Mouse (Mus musculus) limb, embryonic 11.5 days (tissue): ENCODE results near the gene Nudcd3. TPM values are rescaled to one million over a fixed set of nuclear protein-coding genes. Genes with fewer than 3 reads are reported as not detected.

Experiments
- ATAC-seq: fragments of 200-750 bp; cut with Nextera tagmentation; 2 replicates; pipeline ENCODE4 v1.8.0; 2017; ENCODE audit warnings: low read depth; ENCODE audit not compliant: insufficient number of reproducible peaks, low FRiP score, low TSS enrichment
- DNase-seq: peaks from one replicate; pipeline ENCODE4 v3.0.0-alpha.2; 2015; ENCODE audit warnings: low spot score
- H3K27ac ChIP-seq: fragments of 300-500 bp; sonication (generic); replicated peaks from 2 replicates; pipeline ENCODE4 v1.5.1; 2014; ENCODE audit warnings: low read depth, mild to moderate bottlenecking, low read length
- H3K27me3 ChIP-seq: fragments of 300-500 bp; sonication (generic); 2 replicates; pipeline ENCODE4 v1.6.1; 2014; ENCODE audit warnings: mild to moderate bottlenecking, low read length, mixed read lengths; ENCODE audit not compliant: control insufficient read depth, insufficient read depth
- H3K36me3 ChIP-seq: fragments of 300-500 bp; sonication (generic); 2 replicates; pipeline ENCODE4 v1.6.1; 2014; ENCODE audit warnings: mild to moderate bottlenecking, low read length, moderate library complexity, mixed read lengths; ENCODE audit not compliant: control insufficient read depth, insufficient read depth
- H3K4me1 ChIP-seq: fragments of 300-500 bp; sonication (generic); 2 replicates; pipeline ENCODE4 v1.6.1; 2014; ENCODE audit warnings: low read length, mixed read lengths; ENCODE audit not compliant: control insufficient read depth, insufficient read depth
- H3K4me2 ChIP-seq: fragments of 300-500 bp; sonication (generic); 2 replicates; pipeline ENCODE4 v1.6.1; 2014; ENCODE audit warnings: low read depth, mild to moderate bottlenecking, moderate library complexity; ENCODE audit not compliant: severe bottlenecking
- H3K4me3 ChIP-seq: fragments of 300-500 bp; sonication (generic); 2 replicates; pipeline ENCODE4 v1.5.1; 2014; ENCODE audit warnings: low read depth, low read length
- H3K9ac ChIP-seq: fragments of 300-500 bp; sonication (generic); 2 replicates; pipeline ENCODE4 v1.6.1; 2014; ENCODE audit warnings: mild to moderate bottlenecking, low read length
- H3K9me3 ChIP-seq: fragments of 300-500 bp; sonication (generic); 2 replicates; pipeline ENCODE4 v1.6.1; 2016; ENCODE audit warnings: low read length; ENCODE audit not compliant: control insufficient read depth
- WGBS: fragments of 180-500 bp; shearing (Covaris S2); extraction: QIAGEN DNeasy Blood & Tissue Kit; methylation state at CpG from one replicate; pipeline ENCODE4 v1.1.7; 2014; 5-methylcytosine and 5-hydroxymethylcytosine counted together
- polyA plus RNA-seq: library from polyadenylated mRNA; unstranded; fragments of >200 nt; fragmentation: Nextera tagmentation; extraction: Ambion mirVana; gene quantifications from 2 replicates; pipeline ENCODE4 v1.2.1, GENCODE M21; 2014

The Nudcd3 gene
- polyA plus RNA-seq, 1 experiment from 2014 or later = 41.7 TPM

DNA sequence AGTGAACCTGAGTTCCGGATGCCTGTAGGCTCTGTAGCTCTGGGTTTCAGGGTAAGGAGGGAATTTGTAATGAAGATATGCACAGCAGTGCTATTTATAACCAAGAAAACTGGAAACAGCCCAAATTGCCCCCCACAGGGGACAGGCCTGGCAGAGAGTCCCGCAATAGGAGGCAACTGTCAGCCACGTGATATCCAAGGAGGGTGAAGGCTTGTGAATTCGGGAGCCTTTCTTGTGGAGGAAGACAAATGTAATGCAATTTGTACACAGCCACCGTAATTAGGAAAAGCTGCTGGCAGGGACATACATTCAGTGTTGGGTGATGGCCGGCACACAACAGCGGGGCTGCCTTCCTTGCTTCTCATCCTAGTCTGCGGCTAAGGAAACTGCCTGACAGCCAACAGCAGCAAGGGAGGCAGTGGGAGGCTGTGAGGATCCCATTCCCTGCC, 124.6 kb downstream of the Nudcd3 start:
- 52% methylated on average over 8 of the region's 8 CpGs for WGBS
- no peak overlapping the region for H3K4me2 ChIP-seq
- no peaks in the 10 kb centered on the region for H3K4me1 ChIP-seq
- no peak overlapping the region for H3K9ac ChIP-seq
- H3K9me3 ChIP-seq = no peaks in the 10 kb centered on the region
- DNase-seq = no peak
- H3K4me3 ChIP-seq = no peak overlapping the region
- H3K36me3 ChIP-seq = no peaks in the 10 kb centered on the region
- no peaks in the 10 kb centered on the region for H3K27me3 ChIP-seq
- ATAC-seq = no peak
- H3K27ac ChIP-seq = no peak overlapping the region

- peak overlapping the region; percentile 10; the same call in 1 of the 2 replicates for H3K4me2 ChIP-seq
- DNase-seq (peak; percentile 33), ATAC-seq (no peak)
- H3K27ac ChIP-seq = no peak overlapping the region
- no peaks in the 10 kb centered on the region for H3K36me3 ChIP-seq
- no peaks in the 10 kb centered on the region for H3K9me3 ChIP-seq
- H3K27me3 ChIP-seq = peaks cover 56% of the 10 kb centered on the region
- H3K9ac ChIP-seq = no peak overlapping the region; the same call in 1 of the 2 replicates
- no peak overlapping the region for H3K4me3 ChIP-seq
- WGBS = 8% methylated on average over 18 of the region's 19 CpGs
- peaks cover 9% of the 10 kb centered on the region; the same call in 1 of the 2 replicates for H3K4me1 ChIP-seq
These were observed 131.8 kb downstream of the Nudcd3 start for GRCm38 (mm10) chr11:6068181-6068957.

GRCm38 (mm10) chr11:6067160-6067559, 133.1 kb downstream of the Nudcd3 start:
- H3K4me1 ChIP-seq = peaks cover 9% of the 10 kb centered on the region; the same call in 1 of the 2 replicates
- H3K4me2 ChIP-seq = no peak overlapping the region
- no peaks in the 10 kb centered on the region for H3K9me3 ChIP-seq
- no peak for ATAC-seq
- peaks cover 66% of the 10 kb centered on the region for H3K27me3 ChIP-seq
- DNase-seq = no peak
- H3K4me3 ChIP-seq = no peak overlapping the region
- H3K36me3 ChIP-seq = no peaks in the 10 kb centered on the region
- WGBS = 42% methylated on average over 9 of the region's 9 CpGs
- no peak overlapping the region for H3K27ac ChIP-seq
- no peak overlapping the region for H3K9ac ChIP-seq

DNA sequence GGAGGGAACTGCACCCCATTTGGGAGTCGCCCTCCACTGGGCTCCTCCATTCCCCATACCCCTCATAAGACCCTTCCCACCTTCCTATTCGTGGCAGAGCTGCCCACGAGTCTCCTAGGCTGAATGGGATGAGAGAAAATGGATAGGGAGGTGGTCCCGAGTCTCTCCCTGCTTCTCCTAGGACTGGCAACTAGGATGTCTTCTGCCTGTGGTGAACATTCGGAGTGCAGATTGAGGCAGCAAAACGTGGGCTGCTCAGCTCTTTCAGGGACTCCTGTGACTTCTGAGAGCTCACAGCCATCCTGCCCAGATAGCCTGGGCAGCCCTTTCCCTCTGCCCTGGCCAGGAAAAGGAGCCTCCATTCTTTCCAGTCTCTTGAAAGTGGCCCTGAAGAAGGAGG, 134.0 kb downstream of the Nudcd3 start, which contains the start of gene Camk2b:
Gene Camk2b (minus strand): TSS at position 187 of the 400 bp plus-strand sequence.
- no peak for ATAC-seq
- WGBS = 11% methylated on average over 6 of the region's 6 CpGs
- no peaks in the 10 kb centered on the region for H3K9me3 ChIP-seq

DNA sequence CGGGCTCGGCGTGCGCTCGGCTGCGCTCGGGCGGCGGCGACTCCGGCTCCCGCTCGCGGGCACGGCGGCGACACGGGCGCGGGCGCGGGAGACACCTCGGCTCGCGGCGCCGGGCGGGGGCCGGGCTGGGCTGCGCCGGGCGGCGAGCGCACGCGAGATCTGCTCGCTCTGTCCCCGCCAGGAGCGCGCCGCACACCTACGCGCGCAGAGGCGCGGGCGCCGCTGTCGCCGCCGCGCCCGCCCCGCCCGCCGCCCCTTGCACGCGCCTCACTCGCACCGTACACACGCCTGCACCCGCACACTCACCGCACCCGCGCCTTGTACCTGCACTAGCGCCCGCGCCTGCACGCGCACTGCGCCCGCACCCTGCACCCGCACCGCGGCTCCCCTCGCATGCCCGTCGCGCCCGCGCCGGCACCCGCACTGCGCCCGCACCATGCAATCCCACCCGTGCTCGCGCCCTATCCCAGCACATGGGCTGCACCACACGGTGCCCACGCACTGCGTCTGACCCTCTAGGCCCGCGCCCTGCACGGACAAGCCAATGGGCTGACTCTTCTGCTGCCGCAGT, 134.6 kb downstream of the Nudcd3 start:
- no peaks in the 10 kb centered on the region for H3K36me3 ChIP-seq

More for the DNA sequence above, 134.0 kb downstream of the Nudcd3 start, which contains the start of gene Camk2b:
- H3K4me3 ChIP-seq = peak within 1 kb of the TSS; percentile 42
- H3K9ac ChIP-seq = no peak within 1 kb of the TSS
- peaks cover 71% of the 10 kb centered on the region for H3K27me3 ChIP-seq
- H3K4me1 ChIP-seq = peaks cover 9% of the 10 kb centered on the region; the same call in 1 of the 2 replicates
- DNase-seq = no peak
- no peaks in the 10 kb centered on the region for H3K36me3 ChIP-seq
- H3K4me2 ChIP-seq = peak within 1 kb of the TSS; percentile 92
- no peak within 1 kb of the TSS for H3K27ac ChIP-seq

DNA sequence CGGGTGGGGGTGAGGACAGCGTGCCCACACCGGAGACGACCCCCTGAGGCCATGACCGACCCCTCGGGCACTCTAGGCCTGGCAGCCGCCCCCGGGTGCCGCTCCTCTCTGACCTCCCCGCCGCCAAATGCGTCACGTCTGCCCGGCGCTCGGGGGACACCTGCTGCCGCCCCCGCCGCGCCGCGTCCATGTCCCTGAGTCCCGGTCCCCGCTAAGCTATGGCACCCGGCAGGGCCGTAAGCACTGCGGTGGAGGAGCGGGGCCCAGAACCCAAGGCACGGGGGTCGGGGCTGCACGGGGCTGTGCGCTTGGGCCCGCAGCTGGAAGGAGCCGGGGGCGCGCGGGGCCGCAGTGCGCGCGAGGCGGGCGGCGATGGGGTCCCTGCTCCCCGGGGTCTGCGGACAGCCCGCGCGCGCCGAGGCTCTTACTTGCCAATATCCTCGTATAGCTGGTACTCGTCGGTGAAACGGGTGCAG, 135.1 kb downstream of the Nudcd3 start:
- Histone ChIP-seq H3K36me3 (no peaks in the 10 kb centered on the region), H3K4me2 (peak overlapping the region; percentile 92), H3K27ac (no peak overlapping the region), H3K9ac (no peak overlapping the region), H3K4me3 (peak overlapping the region; percentile 42), H3K9me3 (no peaks in the 10 kb centered on the region), H3K27me3 (peaks cover 71% of the 10 kb centered on the region), H3K4me1 (peaks cover 9% of the 10 kb centered on the region; the same call in 1 of the 2 replicates)
- ATAC-seq = no peak
- peak; percentile 38 for DNase-seq
- WGBS = 1% methylated on average over 53 of the region's 55 CpGs

More for the DNA sequence above, 134.6 kb downstream of the Nudcd3 start:
- Histone ChIP-seq H3K9me3 (no peaks in the 10 kb centered on the region), H3K4me3 (peak overlapping the region; percentile 42), H3K27me3 (peaks cover 71% of the 10 kb centered on the region), H3K9ac (no peak overlapping the region), H3K4me1 (peaks cover 9% of the 10 kb centered on the region; the same call in 1 of the 2 replicates), H3K4me2 (peak overlapping the region; percentile 92), H3K27ac (no peak overlapping the region)
- ATAC-seq (no peak), DNase-seq (peak; percentile 36)
- 2% methylated on average over 41 of the region's 95 CpGs for WGBS

DNA sequence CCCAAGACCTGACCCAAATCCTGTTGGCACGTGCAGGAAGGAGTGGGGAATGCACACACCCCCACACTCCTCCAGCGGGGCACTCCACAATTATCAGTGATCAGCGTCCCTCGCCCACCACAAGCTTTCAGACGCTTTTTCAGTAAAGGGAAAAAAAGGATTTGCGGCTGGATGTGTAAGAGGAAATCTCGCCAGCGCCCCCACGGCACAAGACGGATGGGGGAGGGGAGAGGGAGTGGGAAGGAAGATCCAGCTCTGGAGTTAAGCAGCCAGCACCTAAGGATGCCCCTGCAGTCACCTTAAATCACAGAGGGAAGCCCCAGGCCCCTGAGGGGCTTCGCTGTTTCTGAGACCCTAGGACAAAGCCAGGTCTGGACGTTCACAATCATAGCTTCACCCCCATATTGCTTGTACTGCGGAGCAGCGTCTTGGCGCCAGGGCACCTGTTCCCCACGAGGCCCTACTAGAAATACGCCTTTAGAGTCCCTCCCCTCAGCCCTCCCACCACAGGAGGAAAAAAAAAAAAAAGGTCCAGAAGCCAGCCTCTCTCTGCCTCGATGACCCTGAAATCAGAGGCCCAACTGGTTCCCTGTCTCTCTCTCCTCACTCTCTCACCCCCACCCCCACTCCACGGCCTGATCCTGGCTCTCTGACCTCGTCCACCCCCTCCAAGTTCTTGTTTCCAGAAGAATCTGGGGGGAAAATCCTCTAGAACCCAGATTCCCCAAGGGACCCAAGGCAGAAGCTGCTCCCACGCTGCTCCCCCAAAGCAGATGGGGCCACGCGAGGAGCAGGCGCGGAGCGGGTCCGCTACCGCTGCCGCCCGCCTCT, 135.8 kb downstream of the Nudcd3 start:
- DNase-seq (no peak), ATAC-seq (no peak)
- peak overlapping the region; percentile 92 for H3K4me2 ChIP-seq
- H3K27ac ChIP-seq = no peak overlapping the region
- no peaks in the 10 kb centered on the region for H3K9me3 ChIP-seq
- peaks cover 9% of the 10 kb centered on the region; the same call in 1 of the 2 replicates for H3K4me1 ChIP-seq
- 7% methylated on average over 30 of the region's 30 CpGs for WGBS
- H3K27me3 ChIP-seq = peaks cover 71% of the 10 kb centered on the region
- no peaks in the 10 kb centered on the region for H3K36me3 ChIP-seq
- H3K9ac ChIP-seq = no peak overlapping the region
- peak overlapping the region; percentile 42 for H3K4me3 ChIP-seq
